Mouse (Mus musculus): ENCODE measurements around the gene Defb46. TPM values are rescaled to one million over a fixed set of nuclear protein-coding genes. Genes with fewer than 3 reads are reported as not detected.

Defb46 gene
- not detected for polyA plus RNA-seq (2012; fragmentation: generic; extraction: Trizol)
- long read RNA-seq, experiment 1: 0 reads
- long read RNA-seq, experiment 2: 0 reads

GRCm38 (mm10) chr8:19239616-19240015, at the start of gene Defb46:
Defb46 (plus strand) TSS chr8:19239916.
- no peak for TF ChIP-seq MYOG (IDR thresholded peaks at IDR 0.05; ENCODE audit: control insufficient read depth, extremely low read depth, insufficient read length)
- no peak for TF ChIP-seq CEBPB (IDR thresholded peaks at IDR 0.05; ENCODE audit: low read depth)
- no peak for TF ChIP-seq USF1 (IDR thresholded peaks at IDR 0.05; ENCODE audit: low read depth)
- H3K27me3 ChIP-seq (ENCODE audit: control insufficient read depth, insufficient read depth, insufficient read length): no peaks in the 10 kb centered on the region
- no peaks in the 10 kb centered on the region for H3K79me2 ChIP-seq (ENCODE audit: control insufficient read depth, insufficient read depth)

GRCm38 (mm10) chr8:19225161-19225560, 14.6 kb upstream of the Defb46 start, which contains the start of gene Defb6:
Defb6 (plus strand) TSS chr8:19225478.
- Histone ChIP-seq H3K79me2 (ENCODE audit: control insufficient read depth, insufficient read depth) (no peaks in the 10 kb centered on the region), H3K27me3 (ENCODE audit: control insufficient read depth, insufficient read depth, insufficient read length) (no peaks in the 10 kb centered on the region), H3ac (ENCODE audit: control insufficient read depth, insufficient read length, low read depth) (no peak within 1 kb of the TSS), H3K36me3 (ENCODE audit: control insufficient read depth, insufficient read depth) (no peaks in the 10 kb centered on the region), H3K79me3 (ENCODE audit: low read depth) (no peaks in the 10 kb centered on the region), H3K4me3 (ENCODE audit: insufficient read depth, poor library complexity, severe bottlenecking) (no peak within 1 kb of the TSS)
- TF ChIP-seq CEBPB (IDR thresholded peaks at IDR 0.05; ENCODE audit: low read depth): no peak
- TF ChIP-seq MYOD1 (IDR thresholded peaks at IDR 0.05; ENCODE audit: control insufficient read depth, insufficient read length, low read depth): no peak
- TF ChIP-seq FOSL1 (IDR thresholded peaks at IDR 0.05; ENCODE audit: insufficient read depth, low read length, poor library complexity, severe bottlenecking): no peak
- TF ChIP-seq CTCF (IDR thresholded peaks at IDR 0.05; ENCODE audit: control insufficient read depth, insufficient read depth, insufficient read length): no peak
- no peak for TF ChIP-seq MAX (IDR thresholded peaks at IDR 0.05)
- TF ChIP-seq MYOG (IDR thresholded peaks at IDR 0.05; ENCODE audit: control insufficient read depth, extremely low read depth, insufficient read length): no peak
- TF ChIP-seq USF1 (IDR thresholded peaks at IDR 0.05; ENCODE audit: low read depth): no peak

More at GRCm38 (mm10) chr8:19239616-19240015, at the start of gene Defb46:
- no peak within 1 kb of the TSS for H3K4me3 ChIP-seq (ENCODE audit: insufficient read depth, poor library complexity, severe bottlenecking)
- H3ac ChIP-seq (ENCODE audit: control insufficient read depth, insufficient read length, low read depth): no peak within 1 kb of the TSS
- H3K36me3 ChIP-seq (ENCODE audit: control insufficient read depth, insufficient read depth): no peaks in the 10 kb centered on the region
- no peaks in the 10 kb centered on the region for H3K79me3 ChIP-seq (ENCODE audit: low read depth)

GRCm38 (mm10) chr8:19238101-19238500, 1.6 kb upstream of the Defb46 start:
- no peak overlapping the region for H3ac ChIP-seq (ENCODE audit: control insufficient read depth, insufficient read length, low read depth)
- H3K36me3 ChIP-seq (ENCODE audit: control insufficient read depth, insufficient read depth): no peaks in the 10 kb centered on the region
- H3K79me2 ChIP-seq (ENCODE audit: control insufficient read depth, insufficient read depth): no peaks in the 10 kb centered on the region

GRCm38 (mm10) chr8:19247280-19247679, 7.6 kb downstream of the Defb46 start, which contains the start of gene Defb5:
Defb5 (plus strand) TSS chr8:19247580.
- Histone ChIP-seq H3K79me3 (ENCODE audit: low read depth) (no peaks in the 10 kb centered on the region), H3ac (ENCODE audit: control insufficient read depth, insufficient read length, low read depth) (no peak within 1 kb of the TSS), H3K27me3 (ENCODE audit: control insufficient read depth, insufficient read depth, insufficient read length) (no peaks in the 10 kb centered on the region), H3K4me3 (ENCODE audit: insufficient read depth, poor library complexity, severe bottlenecking) (no peak within 1 kb of the TSS), H3K79me2 (ENCODE audit: control insufficient read depth, insufficient read depth) (no peaks in the 10 kb centered on the region), H3K36me3 (ENCODE audit: control insufficient read depth, insufficient read depth) (no peaks in the 10 kb centered on the region)
- TF ChIP-seq CTCF (IDR thresholded peaks at IDR 0.05; ENCODE audit: control insufficient read depth, insufficient read depth, insufficient read length) (no peak), MAX (IDR thresholded peaks at IDR 0.05) (no peak), MYOG (IDR thresholded peaks at IDR 0.05; ENCODE audit: control insufficient read depth, extremely low read depth, insufficient read length) (no peak), MYOD1 (IDR thresholded peaks at IDR 0.05; ENCODE audit: control insufficient read depth, insufficient read length, low read depth) (no peak), USF1 (IDR thresholded peaks at IDR 0.05; ENCODE audit: low read depth) (no peak), FOSL1 (IDR thresholded peaks at IDR 0.05; ENCODE audit: insufficient read depth, low read length, poor library complexity, severe bottlenecking) (no peak)

More at GRCm38 (mm10) chr8:19238101-19238500, 1.6 kb upstream of the Defb46 start:
- no peaks in the 10 kb centered on the region for H3K27me3 ChIP-seq (ENCODE audit: control insufficient read depth, insufficient read depth, insufficient read length)
- no peak overlapping the region for H3K4me3 ChIP-seq (ENCODE audit: insufficient read depth, poor library complexity, severe bottlenecking)
- no peaks in the 10 kb centered on the region for H3K79me3 ChIP-seq (ENCODE audit: low read depth)
- TF ChIP-seq USF1 (IDR thresholded peaks at IDR 0.05; ENCODE audit: low read depth) (no peak), MAX (IDR thresholded peaks at IDR 0.05) (no peak), MYOG (IDR thresholded peaks at IDR 0.05; ENCODE audit: control insufficient read depth, extremely low read depth, insufficient read length) (no peak), MYOD1 (IDR thresholded peaks at IDR 0.05; ENCODE audit: control insufficient read depth, insufficient read length, low read depth) (no peak), CTCF (IDR thresholded peaks at IDR 0.05; ENCODE audit: control insufficient read depth, insufficient read depth, insufficient read length) (no peak), FOSL1 (IDR thresholded peaks at IDR 0.05; ENCODE audit: insufficient read depth, low read length, poor library complexity, severe bottlenecking) (no peak), CEBPB (IDR thresholded peaks at IDR 0.05; ENCODE audit: low read depth) (no peak)

- Histone ChIP-seq H3K27me3 (ENCODE audit: control insufficient read depth, insufficient read depth, insufficient read length) (no peaks in the 10 kb centered on the region), H3K36me3 (ENCODE audit: control insufficient read depth, insufficient read depth) (no peaks in the 10 kb centered on the region), H3K79me2 (ENCODE audit: control insufficient read depth, insufficient read depth) (no peaks in the 10 kb centered on the region)
Observed at GRCm38 (mm10) chr8:19258136-19258535, 18.4 kb downstream of the Defb46 start.

GRCm38 (mm10) chr8:19259667-19260066, 20.0 kb downstream of the Defb46 start:
- Histone ChIP-seq H3K79me2 (ENCODE audit: control insufficient read depth, insufficient read depth) (no peaks in the 10 kb centered on the region), H3K27me3 (ENCODE audit: control insufficient read depth, insufficient read depth, insufficient read length) (no peaks in the 10 kb centered on the region), H3K79me3 (ENCODE audit: low read depth) (no peaks in the 10 kb centered on the region), H3ac (ENCODE audit: control insufficient read depth, insufficient read length, low read depth) (no peak overlapping the region), H3K4me3 (ENCODE audit: insufficient read depth, poor library complexity, severe bottlenecking) (no peak overlapping the region), H3K36me3 (ENCODE audit: control insufficient read depth, insufficient read depth) (no peaks in the 10 kb centered on the region)
- no peak for TF ChIP-seq MAX (IDR thresholded peaks at IDR 0.05)
- TF ChIP-seq CTCF (IDR thresholded peaks at IDR 0.05; ENCODE audit: control insufficient read depth, insufficient read depth, insufficient read length): no peak
- TF ChIP-seq USF1 (IDR thresholded peaks at IDR 0.05; ENCODE audit: low read depth): no peak

More at GRCm38 (mm10) chr8:19258136-19258535, 18.4 kb downstream of the Defb46 start:
- H3K79me3 ChIP-seq (ENCODE audit: low read depth): no peaks in the 10 kb centered on the region
- H3K4me3 ChIP-seq (ENCODE audit: insufficient read depth, poor library complexity, severe bottlenecking): no peak overlapping the region
- TF ChIP-seq CTCF (IDR thresholded peaks at IDR 0.05; ENCODE audit: control insufficient read depth, insufficient read depth, insufficient read length) (no peak), FOSL1 (IDR thresholded peaks at IDR 0.05; ENCODE audit: insufficient read depth, low read length, poor library complexity, severe bottlenecking) (no peak), MAX (IDR thresholded peaks at IDR 0.05) (no peak), MYOG (IDR thresholded peaks at IDR 0.05; ENCODE audit: control insufficient read depth, extremely low read depth, insufficient read length) (no peak), CEBPB (IDR thresholded peaks at IDR 0.05; ENCODE audit: low read depth) (no peak), USF1 (IDR thresholded peaks at IDR 0.05; ENCODE audit: low read depth) (no peak), MYOD1 (IDR thresholded peaks at IDR 0.05; ENCODE audit: control insufficient read depth, insufficient read length, low read depth) (no peak)
- no peak overlapping the region for H3ac ChIP-seq (ENCODE audit: control insufficient read depth, insufficient read length, low read depth)

Other genes starting within 250 kb of the Defb46 start
- not detected for gene Defb37, start 248.9 kb upstream of the Defb46 start, polyA plus RNA-seq (2012; fragmentation: generic; extraction: Trizol)
- gene Defb38, start 213.3 kb upstream of the Defb46 start, polyA plus RNA-seq (2012; fragmentation: generic; extraction: Trizol): not detected
- not detected for gene Defb39, start 175.1 kb upstream of the Defb46 start, polyA plus RNA-seq (2012; fragmentation: generic; extraction: Trizol)
- gene Defb12, start 125.1 kb upstream of the Defb46 start, polyA plus RNA-seq (2012; fragmentation: generic; extraction: Trizol): not detected
- gene Defb34, start 116.2 kb upstream of the Defb46 start, polyA plus RNA-seq (2012; fragmentation: generic; extraction: Trizol): not detected
- gene Gm45826, start 99.1 kb upstream of the Defb46 start, polyA plus RNA-seq (2012; fragmentation: generic; extraction: Trizol): not detected
- not detected for gene Defb14, start 45.6 kb upstream of the Defb46 start, polyA plus RNA-seq (2012; fragmentation: generic; extraction: Trizol)
- gene Defb4, start 41.2 kb upstream of the Defb46 start, polyA plus RNA-seq (2012; fragmentation: generic; extraction: Trizol): not detected
- gene Defb6, start 14.4 kb upstream of the Defb46 start, polyA plus RNA-seq (2012; fragmentation: generic; extraction: Trizol): not detected
- gene Defb5, start 7.7 kb downstream of the Defb46 start, polyA plus RNA-seq (2012; fragmentation: generic; extraction: Trizol): not detected
- not detected for gene Defb3, start 53.4 kb downstream of the Defb46 start, polyA plus RNA-seq (2012; fragmentation: generic; extraction: Trizol)
- gene Defb8, start 207.7 kb downstream of the Defb46 start, polyA plus RNA-seq (2012; fragmentation: generic; extraction: Trizol): not detected